Mouse (Mus musculus): ENCODE measurements at regions not wholly inside any gene's neighbourhood (a gene's known extent, or its start where the extent isn't known, plus 50 kb on each side); places are given as distances from the start of the nearest gene placed in this dataset.
"Not testable (repeated sequence)": the region's sequence is repeated elsewhere in the genome, so short reads cannot be mapped to it uniquely, and the experiment has no call there.

DNA sequence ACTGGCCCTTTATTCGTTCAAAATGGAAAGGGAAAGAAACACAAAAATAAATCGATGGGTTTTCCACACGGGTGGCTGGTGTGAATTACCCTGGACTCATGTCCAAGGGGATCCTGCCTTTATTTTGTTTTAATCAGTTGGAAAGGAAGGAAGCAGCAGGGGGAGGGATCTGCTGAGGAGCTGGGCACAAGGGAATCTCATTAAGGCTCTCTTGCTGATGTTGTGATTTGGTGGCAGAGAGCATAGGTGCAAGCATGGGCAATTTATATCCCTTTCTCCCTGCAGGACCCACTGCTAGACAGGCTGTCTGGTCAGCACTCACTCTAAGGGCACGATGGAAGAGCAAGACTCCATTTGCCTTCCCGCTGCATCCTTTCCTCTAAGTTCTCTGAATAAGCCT lies 469.2 kb downstream of the Epha7 start:
- no peak for DNase-seq

DNA sequence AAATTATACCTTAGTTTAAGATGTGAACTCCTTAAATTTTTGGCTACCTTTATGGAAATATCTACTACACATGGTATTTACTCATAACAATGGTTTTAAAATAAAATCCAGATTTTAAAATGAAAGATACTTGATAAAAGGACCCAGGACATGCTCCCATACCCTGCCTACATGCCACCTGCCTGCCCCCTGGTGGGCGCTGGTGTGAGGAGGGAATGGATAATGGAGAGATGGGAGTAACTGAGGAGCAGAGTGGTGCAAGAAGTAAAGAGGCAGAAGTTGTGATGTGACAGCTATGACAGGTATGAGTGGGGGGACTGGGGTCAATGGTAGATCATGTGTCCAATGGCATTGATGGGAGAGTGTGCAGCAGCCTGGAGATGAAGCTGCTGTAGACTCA lies 488.4 kb downstream of the Epha7 start:
- DNase-seq = no peak

DNA sequence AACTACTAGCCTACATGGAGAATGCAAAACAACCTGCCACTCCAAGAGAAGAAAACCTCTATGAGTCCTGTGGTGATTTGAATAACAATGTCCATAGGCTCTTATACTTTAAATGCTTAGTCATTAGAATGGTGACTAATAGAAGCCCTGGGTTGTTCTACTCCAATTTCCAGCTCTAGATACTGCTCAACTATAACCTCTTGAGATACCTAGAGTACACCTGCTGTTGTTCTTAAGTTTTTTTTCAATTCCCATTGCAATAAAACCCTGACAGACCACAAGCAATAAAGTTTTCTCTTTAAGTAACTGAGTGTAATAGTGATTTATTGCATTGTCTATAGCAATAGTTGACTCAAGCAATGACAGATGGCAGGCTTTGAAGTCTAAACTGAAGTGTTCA lies 491.0 kb downstream of the Epha7 start:
- DNase-seq = no peak

DNA sequence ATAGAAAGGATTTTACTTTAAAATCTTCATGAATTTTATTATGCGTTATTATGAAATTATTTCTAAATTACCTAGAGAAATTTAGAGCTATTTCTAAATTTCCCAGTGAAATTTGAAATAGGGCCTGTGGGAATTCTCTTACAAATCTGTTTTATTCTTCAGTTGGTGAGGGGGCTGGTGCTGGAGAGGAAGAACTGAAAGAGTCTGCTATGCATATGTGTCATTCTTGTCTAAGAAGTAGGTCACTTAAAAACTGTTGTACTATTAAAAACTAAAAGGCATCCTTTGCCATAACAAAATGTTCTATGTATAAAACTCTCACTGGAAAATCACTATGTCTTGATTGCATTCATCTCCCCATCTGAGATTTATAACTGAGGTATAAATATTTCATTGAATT lies 494.3 kb downstream of the Epha7 start:
- DNase-seq = no peak

DNA sequence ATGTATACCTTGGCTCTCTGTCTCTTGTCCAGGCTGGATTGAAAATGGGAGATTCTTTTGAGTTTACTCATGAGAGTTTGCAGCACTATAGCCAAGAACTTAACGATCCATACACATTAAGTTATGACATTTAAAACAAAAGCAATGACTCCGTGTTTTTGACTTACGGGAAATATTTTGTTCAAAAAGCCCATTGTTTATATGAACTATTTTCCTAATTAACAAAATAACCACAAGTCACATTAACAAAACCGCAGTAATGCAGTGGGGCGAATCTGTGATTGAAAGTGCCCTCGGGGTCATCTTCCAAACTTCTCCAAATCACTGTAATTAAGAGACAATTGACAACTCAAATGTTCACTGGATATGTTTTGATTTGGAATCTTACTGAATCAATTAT lies 511.0 kb downstream of the Epha7 start:
- no peak for DNase-seq

DNA sequence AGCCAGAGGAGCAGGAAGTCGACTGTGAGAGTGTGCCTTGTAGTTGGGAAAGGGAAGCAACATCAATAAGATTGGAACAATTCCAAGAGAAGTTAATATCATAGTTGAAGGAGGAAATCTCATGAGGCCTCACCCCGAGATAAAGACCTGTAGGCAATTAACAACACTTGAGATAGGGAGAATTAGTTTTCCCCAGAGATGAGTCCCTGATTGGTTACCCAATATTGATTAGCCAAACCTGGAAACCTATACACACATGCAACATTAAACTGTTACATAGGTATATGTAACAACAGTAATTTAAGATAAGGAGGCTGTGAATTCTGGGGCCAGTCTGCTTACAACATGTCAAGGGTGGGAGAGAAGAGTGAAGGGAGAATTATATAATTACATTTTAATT lies 516.2 kb downstream of the Epha7 start:
- DNase-seq = no peak

DNA sequence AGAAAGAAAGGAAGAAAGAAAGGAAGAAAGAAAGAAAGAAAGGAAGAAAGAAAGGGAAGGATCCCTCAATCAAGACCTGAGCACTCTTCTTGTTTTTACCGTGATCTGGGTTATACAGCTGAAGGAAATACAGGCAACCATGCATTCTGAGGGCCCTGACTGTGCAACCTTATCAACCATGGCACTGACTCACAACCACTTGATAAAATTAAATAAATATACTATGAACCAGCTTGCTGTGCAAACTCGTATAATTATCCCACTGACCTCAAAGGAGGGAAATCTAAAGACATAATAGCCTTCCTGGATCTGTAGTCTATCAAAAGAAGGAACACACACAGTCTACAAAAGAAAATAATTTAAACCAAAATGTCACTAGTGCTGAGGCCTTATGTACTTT lies 518.8 kb downstream of the Epha7 start:
- no peak for DNase-seq

DNA sequence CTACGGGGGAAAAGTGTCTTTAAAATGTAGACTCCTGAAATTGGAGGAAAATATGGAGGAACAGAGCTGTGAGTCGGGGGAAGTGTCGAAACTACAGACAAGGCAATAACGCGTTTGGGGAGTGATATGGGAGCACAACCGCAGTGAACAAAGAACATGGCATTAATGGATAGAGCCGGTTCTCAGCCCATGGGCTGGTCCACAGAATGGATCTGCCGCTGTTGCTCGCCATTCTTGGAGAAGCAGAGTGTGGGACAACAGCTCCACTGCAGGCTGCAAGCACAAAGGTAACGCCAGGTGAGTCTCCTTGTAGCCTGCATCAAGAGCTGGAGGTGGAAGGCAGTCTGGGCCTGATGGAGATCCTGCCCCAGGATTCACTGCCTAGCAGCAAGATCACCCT lies 524.3 kb downstream of the Epha7 start:
- DNase-seq = no peak

DNA sequence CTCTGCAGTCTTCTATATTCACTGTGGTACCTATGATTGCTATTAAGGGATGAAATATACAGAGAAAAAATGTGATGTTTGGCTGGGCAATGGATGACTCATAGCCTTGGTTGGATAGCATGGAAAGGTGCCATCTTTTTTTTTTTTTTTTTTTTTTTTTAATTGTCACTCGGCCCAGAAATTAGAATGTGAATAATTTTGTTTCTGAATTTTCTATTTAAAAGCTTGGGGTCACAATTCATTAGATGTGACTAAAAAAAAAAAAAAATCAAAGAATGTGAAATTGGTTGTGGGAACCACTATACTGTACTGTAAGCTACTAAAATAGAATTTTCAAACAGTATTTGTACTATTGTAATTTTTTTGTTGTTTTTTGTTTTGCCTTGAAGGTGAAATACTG lies 549.3 kb downstream of the Epha7 start:
- DNase-seq = no peak

DNA sequence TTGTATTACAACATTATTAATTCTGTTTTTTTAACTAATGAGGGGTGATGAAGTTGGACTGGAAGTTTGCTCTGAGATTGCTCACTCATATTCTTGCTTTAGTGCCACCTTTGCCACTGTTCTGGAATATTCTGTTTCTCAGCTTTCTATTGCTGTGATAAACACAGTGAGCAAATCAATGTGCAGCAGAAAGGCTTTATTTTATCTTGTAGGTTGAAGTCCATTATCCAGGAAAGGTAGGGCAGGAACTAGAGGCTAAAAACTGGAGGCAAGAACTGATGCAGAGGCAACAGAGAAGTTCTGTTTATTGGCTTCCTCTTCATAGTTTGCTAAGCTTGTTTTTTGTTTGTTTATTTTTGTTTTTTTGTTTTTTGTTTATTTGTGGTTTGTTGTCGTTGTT lies 576.4 kb downstream of the Epha7 start:
- no peak for DNase-seq

DNA sequence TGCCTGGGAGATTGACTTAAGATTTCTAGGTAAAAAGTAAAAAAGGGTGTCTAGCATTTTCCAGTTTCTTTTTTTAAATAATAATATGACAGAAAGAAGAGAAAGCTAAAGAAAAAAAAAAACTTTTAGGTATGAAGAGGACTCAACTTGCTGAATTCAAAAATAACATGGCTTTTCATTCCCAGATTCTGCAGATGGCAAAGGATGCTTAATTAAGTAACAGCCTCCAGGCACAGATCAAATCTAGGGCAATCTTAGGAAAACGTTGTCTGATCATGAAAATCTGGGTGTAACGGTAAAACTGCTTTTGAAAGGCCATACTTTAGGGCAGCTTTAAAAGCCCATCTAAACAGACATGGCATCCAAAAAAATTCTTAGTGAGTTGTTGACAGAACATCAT lies 577.4 kb downstream of the Epha7 start:
- DNase-seq = no peak

DNA sequence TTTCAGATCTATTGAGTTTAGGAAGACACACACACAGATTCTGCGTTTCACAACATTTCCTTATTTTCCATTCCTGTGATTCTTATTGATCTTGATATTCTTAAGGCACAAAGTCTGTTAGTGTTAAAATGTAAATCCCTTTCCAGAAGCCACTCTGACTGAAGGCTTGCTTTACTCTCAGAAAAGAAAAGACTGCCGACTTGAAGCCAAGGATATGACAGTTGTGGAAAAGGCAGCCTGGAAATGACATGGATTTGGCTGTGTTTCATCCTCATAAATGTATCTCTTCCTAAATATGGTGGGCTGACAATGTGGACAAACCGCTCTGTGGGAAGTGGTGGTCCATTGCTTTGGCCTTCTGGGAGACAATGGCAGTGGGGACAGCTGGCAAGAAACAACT lies 589.2 kb downstream of the Epha7 start:
- DNase-seq = no peak

DNA sequence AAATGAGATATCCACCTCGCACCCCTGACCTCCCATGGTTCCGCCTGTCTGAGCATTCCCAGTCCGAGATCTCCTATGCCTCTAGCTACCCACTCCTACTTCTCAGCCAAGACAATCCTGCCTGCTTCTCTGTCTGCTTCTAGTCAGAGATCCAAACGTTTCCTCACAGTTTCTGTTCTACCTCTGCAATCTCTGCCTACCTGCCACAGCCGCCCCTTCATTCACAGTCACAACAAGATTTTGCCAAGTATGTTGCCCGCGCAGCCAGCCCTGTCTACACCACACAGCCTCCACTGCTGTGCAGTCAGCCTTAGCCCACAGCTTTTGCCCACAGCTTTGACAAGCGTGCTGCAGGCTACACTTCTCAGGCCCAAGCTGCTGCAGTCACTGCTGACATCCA lies 601.7 kb downstream of the Epha7 start:
- DNase-seq = no peak

DNA sequence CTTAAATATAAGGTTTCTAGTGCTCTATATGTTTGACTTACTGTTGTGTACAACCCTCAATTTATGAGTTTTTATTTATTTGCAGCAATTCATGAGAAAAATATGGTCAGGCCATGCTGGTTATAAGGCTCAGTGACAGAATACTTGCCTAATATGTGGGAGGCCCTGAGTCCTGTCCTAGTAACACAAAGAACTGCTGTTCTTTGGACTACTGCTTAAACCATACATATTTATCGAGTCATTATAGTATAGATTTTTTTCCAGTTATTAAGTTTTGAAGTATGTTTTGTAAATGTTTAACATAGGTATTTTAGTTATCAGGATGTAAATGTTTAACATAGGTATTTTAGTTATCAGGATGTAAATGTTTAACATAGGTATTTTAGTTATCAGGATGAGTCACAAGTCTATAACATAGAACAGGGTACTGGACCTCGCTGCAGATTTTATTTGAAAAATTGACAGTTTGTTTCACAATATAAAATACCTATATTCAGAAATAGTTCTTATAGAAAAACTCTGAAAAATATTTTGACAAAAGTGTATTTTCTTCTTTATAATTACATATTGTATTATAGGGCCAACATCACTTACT lies 607.4 kb downstream of the Epha7 start:
- no peak for DNase-seq

DNA sequence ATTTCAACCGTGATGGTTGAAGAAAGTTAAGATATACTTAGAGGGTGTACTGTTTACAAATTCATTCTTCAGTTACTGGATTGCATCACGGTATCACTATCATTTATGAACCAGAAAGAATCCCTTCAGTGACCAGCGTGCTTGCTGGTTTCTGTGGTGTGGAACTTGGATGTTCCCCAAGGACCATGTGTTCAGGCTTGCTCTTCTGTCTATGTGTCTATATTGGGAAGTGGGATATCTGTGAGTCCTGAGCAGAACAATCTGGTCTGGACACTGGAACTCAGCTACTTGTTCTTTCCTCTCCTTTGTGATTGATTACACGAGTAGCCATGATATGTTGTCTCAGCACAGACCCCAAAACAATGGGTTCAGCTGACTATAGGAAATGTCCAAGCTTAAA lies 618.6 kb downstream of the Epha7 start:
- DNase-seq = not testable (repeated sequence)

DNA sequence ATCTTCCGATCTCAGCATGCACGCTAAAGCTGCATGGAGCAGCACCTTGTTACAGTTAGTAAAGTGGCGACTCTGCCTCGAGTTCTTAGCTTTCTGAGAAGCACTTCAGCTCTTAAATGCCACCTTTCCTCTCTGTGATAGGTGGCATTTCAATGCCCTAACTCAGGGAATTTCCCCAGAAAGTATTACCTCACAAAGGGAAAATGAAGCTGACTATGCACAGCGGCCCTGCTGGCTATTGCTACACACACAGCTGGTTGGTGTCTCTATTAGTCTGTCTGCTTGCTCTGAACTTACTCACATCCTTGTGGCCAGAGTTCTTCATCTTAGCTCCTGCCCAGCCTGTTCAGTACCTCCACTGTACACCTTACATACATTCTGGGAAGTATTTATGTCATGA lies 650.4 kb downstream of the Epha7 start:
- DNase-seq = no peak

DNA sequence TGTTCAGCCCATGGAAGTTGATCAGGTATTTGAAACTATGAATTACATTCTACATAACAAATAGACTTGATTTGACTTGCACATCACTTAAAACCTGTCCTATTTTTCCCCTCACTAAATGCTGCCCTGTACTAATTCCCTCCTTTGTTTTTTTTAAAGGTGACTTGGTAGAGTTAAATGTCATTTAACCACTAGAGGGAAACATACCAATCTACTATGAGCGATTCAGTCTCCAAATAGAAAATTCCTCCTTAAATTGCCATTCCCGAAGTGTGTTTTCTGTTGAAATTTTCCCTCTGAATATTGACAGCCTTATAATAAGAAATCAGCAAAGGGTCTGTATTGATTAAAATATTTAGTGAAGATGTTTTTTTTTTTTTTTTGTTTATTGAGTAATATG lies 653.4 kb downstream of the Epha7 start:
- no peak for DNase-seq

DNA sequence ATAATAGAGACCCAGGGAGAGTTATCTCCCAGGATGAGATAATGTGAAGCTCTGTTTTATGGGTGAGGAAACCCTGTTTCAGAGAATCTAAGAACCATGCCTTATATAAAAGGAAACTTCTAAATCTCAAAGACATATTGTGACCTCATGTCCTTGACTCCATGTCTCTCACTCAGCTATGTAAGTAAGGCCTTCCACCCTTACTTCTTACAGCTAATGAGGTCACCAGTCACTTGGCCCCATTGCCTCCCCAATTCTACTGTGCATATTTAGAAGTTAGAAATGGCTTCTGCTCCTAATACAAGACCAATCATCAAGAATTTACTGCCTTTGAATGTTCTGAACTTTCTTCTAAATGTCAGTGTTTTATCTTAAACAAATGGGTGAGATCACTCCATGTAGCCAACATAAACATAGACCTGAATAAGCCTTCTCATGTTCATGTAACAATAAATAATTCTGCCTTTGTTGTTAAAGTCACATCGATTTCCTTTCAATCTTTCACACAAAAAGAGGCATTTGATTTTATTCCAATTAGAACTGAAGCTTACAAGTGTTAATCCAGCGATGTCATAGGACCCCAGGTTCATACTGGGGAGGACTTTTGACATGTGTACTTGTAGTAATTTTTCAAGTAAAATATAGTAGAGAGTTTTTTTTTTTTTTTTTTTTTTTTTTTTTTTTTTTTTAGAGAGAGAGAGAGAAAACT lies 667.6 kb downstream of the Epha7 start:
- no peak for DNase-seq

DNA sequence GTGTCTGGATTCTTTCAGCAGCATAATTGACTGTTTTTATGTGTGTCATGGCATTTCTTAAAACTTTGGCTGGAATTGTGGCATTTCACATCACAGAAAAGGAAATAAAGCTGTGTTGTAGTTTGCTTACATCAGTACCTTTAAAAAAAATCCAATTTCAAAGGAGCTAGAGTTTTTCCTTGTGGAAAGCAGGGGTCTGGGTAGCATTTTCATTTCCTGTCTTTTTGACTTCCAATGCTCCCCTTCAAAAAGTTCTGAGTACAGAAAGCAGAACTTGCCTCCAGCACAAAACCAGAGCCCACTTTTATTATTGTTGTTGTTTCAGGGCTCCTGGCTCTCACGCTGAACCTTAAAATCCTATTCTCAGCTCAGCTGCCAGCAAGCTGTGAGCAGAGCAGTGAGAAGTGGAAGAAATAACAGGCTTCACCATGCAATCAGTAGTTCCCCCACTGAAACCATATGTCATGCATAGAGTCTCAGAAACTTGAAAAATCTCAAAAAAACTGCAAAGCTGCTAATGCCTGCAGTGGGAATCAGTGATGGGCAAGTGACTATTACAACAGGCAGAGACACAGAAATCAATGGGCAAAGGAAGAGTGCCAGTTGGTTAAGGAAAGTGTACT lies 668.3 kb downstream of the Epha7 start:
- DNase-seq = no peak

DNA sequence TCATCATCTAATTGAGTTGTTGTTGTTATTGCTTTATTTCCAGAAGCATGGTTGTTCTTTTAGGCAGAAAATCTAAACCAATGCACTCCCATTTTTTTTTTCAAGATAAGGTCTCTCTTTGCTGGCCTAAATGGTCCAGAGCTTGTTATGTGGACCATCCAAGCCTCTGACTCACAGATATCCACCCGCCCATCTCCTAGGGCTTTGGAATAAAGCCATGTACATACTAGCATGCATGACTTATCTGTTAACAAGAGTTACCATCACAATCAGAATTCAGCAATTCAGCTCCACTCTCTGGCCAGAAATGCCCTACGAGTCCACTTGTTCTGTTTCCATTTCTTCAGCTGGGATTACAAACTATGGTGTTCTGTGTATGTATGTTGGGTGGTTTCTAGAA lies 669.5 kb downstream of the Epha7 start:
- no peak for DNase-seq

DNA sequence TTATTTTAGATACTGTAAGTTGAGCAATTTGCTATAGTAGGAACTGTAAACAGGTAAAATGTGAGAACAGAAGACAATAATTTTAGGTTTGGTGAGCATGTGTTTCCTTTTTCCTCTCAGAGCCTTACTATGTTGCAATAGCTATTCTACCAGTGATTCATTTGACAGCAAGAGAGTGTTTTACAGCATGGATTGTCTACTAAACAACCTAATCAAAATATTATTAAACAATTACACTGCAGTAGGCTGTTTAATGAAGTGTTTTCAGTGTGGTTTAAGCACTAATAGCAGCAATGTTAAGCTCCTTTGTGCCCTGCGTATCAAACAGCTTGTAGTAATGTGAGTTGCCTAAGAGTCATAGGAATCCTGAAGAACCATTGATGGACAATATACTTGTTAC lies 687.9 kb downstream of the Epha7 start:
- no peak for DNase-seq

DNA sequence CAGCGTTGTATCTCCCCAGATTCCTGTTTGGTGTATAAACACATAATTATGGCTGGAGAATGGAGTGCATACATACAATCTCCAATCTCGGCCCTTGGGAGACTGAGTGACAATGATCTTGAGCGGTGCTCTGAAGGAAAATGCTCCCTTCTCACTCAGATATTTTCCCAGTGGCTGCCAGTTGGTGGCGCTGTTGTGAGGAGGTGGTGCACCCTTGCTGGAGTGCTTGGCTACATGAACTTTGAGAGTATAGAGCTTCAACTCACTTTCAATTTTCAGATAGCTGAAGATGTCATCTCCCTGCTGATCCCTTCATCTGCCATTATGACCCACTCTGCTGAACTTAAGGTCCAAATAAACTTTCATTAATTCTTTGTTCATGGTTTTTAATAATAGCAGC lies 712.1 kb downstream of the Epha7 start:
- DNase-seq = no peak

DNA sequence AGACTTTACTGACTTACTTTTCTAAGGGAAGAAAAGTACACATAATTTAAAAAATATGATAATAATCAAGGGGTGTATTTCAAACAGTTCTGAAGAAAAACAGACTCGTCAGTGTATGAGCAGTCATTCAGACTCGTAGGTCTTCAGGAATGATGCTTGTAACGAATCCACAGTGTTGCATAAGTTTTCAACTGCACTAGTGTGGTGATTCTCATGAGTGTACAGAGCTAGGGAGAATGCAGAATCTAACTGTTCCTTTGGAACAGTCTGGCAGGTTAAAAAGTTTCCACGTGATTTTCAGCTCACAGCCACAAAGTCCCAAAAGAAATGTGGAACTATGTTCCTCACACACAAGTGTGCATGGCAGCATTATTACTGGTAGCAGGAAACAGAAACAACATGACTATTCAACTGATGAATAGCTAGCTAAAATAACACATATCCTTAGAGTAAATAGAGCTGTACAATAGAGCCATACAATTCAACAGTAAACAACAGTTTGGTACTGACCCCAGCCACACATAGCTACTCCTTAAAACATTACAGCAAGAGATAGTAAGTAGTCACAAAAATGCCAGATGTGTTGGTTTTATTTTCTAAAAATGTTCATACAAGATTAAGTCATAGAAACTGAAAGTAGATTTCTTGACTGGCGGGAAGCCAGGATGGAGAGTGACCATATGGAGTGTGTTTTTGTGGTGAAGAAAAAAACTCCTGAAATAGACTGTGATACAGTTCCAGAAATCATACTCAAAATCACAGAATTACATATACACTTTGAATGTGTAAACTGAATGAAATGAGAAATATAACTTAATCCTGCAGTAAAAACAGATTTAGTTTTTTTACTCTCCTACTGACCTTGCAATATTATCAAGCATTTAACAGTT lies 713.1 kb downstream of the Epha7 start:
- DNase-seq = peak; percentile 52 to 65

All from cerebellum, postnatal 36 days (tissue).